Mouse (Mus musculus): ENCODE measurements around the gene Stx7. TPM values are rescaled to one million over a fixed set of nuclear protein-coding genes. Genes with fewer than 3 reads are reported as not detected.

Stx7 gene
- polyA plus RNA-seq (2017; shearing (Covaris generic)): 10 to 100 TPM; 36.0 to 38.5 TPM

DNA sequence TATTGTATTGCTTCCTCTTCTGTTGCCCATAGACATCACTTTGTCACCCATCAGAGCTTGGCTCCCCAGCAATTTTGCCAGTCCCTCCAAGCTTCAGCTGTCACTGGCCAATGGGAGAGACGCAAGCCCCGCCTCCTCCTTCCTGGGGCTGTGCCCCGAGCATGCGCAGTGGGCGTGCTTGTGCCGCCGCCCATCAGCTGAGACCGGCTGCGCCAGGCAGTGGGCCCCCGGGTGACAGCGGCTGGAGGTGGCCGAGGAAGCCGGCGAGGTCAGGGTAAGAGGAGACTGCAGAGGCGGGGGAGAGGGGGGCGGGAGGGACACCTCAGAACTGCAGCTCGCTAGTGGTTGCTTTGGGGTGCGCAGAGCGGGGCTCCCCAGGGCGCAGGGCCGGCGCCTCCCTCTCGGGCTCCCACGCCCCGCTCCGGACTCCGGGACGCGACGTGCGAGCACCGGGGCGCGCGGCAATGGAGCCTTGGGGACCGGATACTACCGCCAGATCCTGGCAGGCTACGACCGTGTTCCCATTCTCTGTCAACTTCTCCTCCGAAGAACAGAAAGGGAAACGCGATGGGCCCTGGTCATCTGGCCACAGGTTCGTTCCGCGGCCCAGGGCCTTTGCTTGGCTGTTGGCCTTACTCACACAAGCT, at the start of gene Stx7:
Gene Stx7, plus strand, starts transcription at position 168 of the 647 bp plus-strand sequence.

GRCm38 (mm10) chr10:24101812-24102211, 47.3 kb upstream of the Stx7 start, which contains the start of gene Taar8c:
Gene Taar8c, minus strand, starts transcription at chr10:24101912.

GRCm38 (mm10) chr10:24109434-24109833, 39.7 kb upstream of the Stx7 start, which contains the start of gene Taar9:
Gene Taar9, minus strand, starts transcription at chr10:24109534.

GRCm38 (mm10) chr10:24223449-24224143, 74.5 kb downstream of the Stx7 start, which contains the start of gene Moxd1:
Gene Moxd1, plus strand, starts transcription at chr10:24223517.

Other genes starting within 250 kb of the Stx7 start
- not detected for gene Taar1, start 228.9 kb upstream of the Stx7 start, polyA plus RNA-seq (2017; shearing (Covaris generic))
- gene Taar2, start 210.7 kb upstream of the Stx7 start, polyA plus RNA-seq (2017; shearing (Covaris generic)): under 1 TPM in 1 of 2 experiments, not detected in 1; 0.34 TPM
- not detected for gene Taar3, start 199.7 kb upstream of the Stx7 start, polyA plus RNA-seq (2017; shearing (Covaris generic))
- not detected for gene Taar4, start 188.8 kb upstream of the Stx7 start, polyA plus RNA-seq (2017; shearing (Covaris generic))
- not detected for gene Taar5, start 178.6 kb upstream of the Stx7 start, polyA plus RNA-seq (2017; shearing (Covaris generic))
- gene Taar6, start 163.7 kb upstream of the Stx7 start, polyA plus RNA-seq (2017; shearing (Covaris generic)): not detected
- gene Taar7a, start 155.8 kb upstream of the Stx7 start, polyA plus RNA-seq (2017; shearing (Covaris generic)): not detected
- gene Taar7b, start 149.4 kb upstream of the Stx7 start, polyA plus RNA-seq (2017; shearing (Covaris generic)): not detected
- under 1 TPM in 1 of 2 experiments, not detected in 1; 0.22 TPM for gene Taar7d, start 122.1 kb upstream of the Stx7 start, polyA plus RNA-seq (2017; shearing (Covaris generic))
- gene Taar7e, start 111.7 kb upstream of the Stx7 start, polyA plus RNA-seq (2017; shearing (Covaris generic)): under 1 TPM in 1 of 2 experiments, not detected in 1; 0.53 TPM
- gene Taar7f, start 99.8 kb upstream of the Stx7 start, polyA plus RNA-seq (2017; shearing (Covaris generic)): not detected
- gene Taar8a, start 72.8 kb upstream of the Stx7 start, polyA plus RNA-seq (2017; shearing (Covaris generic)): not detected
- not detected for gene Taar8b, start 57.0 kb upstream of the Stx7 start, polyA plus RNA-seq (2017; shearing (Covaris generic))
- gene Taar8c, start 47.4 kb upstream of the Stx7 start, polyA plus RNA-seq (2017; shearing (Covaris generic)): not detected
- gene Taar9, start 39.8 kb upstream of the Stx7 start, polyA plus RNA-seq (2017; shearing (Covaris generic)): not detected
- gene Moxd1, start 74.2 kb downstream of the Stx7 start, polyA plus RNA-seq (2017; shearing (Covaris generic)): not detected